ENCODE assay signal across 8 mouse cellular contexts in genomic region chr14:20694884-20695760, GRCm38 (mm10). TPM values are rescaled to one million over a fixed set of nuclear protein-coding genes. Genes with fewer than 3 reads are reported as not detected.
A peak's percentile ranks its signal among the peaks of the same experiment; 100 is the strongest.
DNase-seq lines count a peak whose midpoint lies in the region; ATAC-seq lines count a peak whose summit lies in the region.

Fut11 (plus strand) TSS chr14:20694968.

- under 1% methylated on average over 111 of the region's 111 CpGs for WGBS in intestine, embryonic 15.5 days

- H3K36me3 ChIP-seq in intestine, embryonic 15.5 days: peaks cover 31% of the 10 kb centered on the region

- H3K9me3 ChIP-seq in intestine, embryonic 15.5 days: no peaks in the 10 kb centered on the region

- H3K9ac ChIP-seq in intestine, embryonic 15.5 days: peak within 1 kb of the TSS; percentile 92

- peak; percentile 93 for DNase-seq in adrenal gland, adult 2 months
- DNase-seq in embryo, embryonic 11 days: peak; percentile 96
- DNase-seq in gastrocnemius, postnatal 36 days: peak; percentile 74 to 83
- DNase-seq in left cerebral cortex, postnatal 25 days (ENCODE audit: low spot score in 2 of 2): peak; percentile 86 to 88
- DNase-seq in mesoderm, embryonic 11.5 days (ENCODE audit: low read depth, low spot score): peak; percentile 90
- peak; percentile 85 for DNase-seq in right cerebral cortex, postnatal 25 days
- DNase-seq in urinary bladder, postnatal 36 days (ENCODE audit: low spot score in 2 of 2): peak; percentile 67 to 84

- peak within 1 kb of the TSS; percentile 99 for H3K27ac ChIP-seq in intestine, embryonic 15.5 days

- intact Hi-C loops in gastrocnemius, postnatal 36 days (cut with DNase I): no loop called here
- intact Hi-C loops in left cerebral cortex, postnatal 25 days (cut with DNase I): no loop called here

- H3K4me2 ChIP-seq in intestine, embryonic 15.5 days (replicated peaks): peak within 1 kb of the TSS; percentile 73

- peak; percentile 94 for ATAC-seq in intestine, embryonic 15.5 days

- no peaks in the 10 kb centered on the region for H3K27me3 ChIP-seq in intestine, embryonic 15.5 days (replicated peaks)

- peak within 1 kb of the TSS; percentile 90 for H3K4me3 ChIP-seq in intestine, embryonic 15.5 days (replicated peaks)

- peaks cover 41% of the 10 kb centered on the region for H3K4me1 ChIP-seq in intestine, embryonic 15.5 days (replicated peaks)

RNA-seq across cellular contexts. Expression of gene Fut11, which starts in this region (rescaled TPM):
- total RNA-seq in adrenal gland, adult 2 months (2021): 10 to 100 TPM; 15.5 to 18.0 TPM
- 47.8 and 51.2 TPM in 2 replicates for polyA plus RNA-seq in adrenal gland, adult 2 months (2012; rRNA removed)
- 1 to 10 TPM; 2.5 to 2.7 TPM for total RNA-seq in gastrocnemius, postnatal 36 days (2021)
- 21.2 and 22.8 TPM in 2 replicates for polyA plus RNA-seq in intestine, embryonic 15.5 days (2015; fragmentation: Nextera tagmentation; extraction: Ambion mirVana)
- 10 to 100 TPM; 18.5 to 19.7 TPM for total RNA-seq in left cerebral cortex, postnatal 25 days (2021)

Comparison
In these comparisons a context has a peak if more than half of its experiments do, and no peak if none do; other contexts are left out.
1. Peak in every context shown above with its lines: DNase-seq, ATAC-seq, H3K4me3 ChIP-seq and H3K27ac ChIP-seq.
2. RNA of gene Fut11 (total RNA-seq): 18.5 to 19.7 TPM in left cerebral cortex, postnatal 25 days and 15.5 to 18.0 TPM in adrenal gland, adult 2 months; 2.5 to 2.7 TPM in gastrocnemius, postnatal 36 days; every median in the first group is over 4 times any median in the second.